Mouse (Mus musculus) limb, embryonic 10.5 days (tissue): Measurements from ENCODE around the gene Spock3. TPM values are rescaled to one million over a fixed set of nuclear protein-coding genes. Genes with fewer than 3 reads are reported as not detected.

Experiments used
- DNase-seq: peaks from one replicate; pipeline ENCODE4 v3.0.0-alpha.2; 2017; ENCODE audit warnings: low spot score
- H3K27ac ChIP-seq: fragments of 300-500 bp; sonication (generic); 2 replicates; pipeline ENCODE4 v1.5.1; 2016; ENCODE audit warnings: mild to moderate bottlenecking
- H3K27me3 ChIP-seq: fragments of 300-500 bp; sonication (generic); 2 replicates; pipeline ENCODE4 v1.6.1; 2016; ENCODE audit warnings: low read depth, mild to moderate bottlenecking; ENCODE audit not compliant: poor library complexity, severe bottlenecking
- H3K36me3 ChIP-seq: fragments of 300-500 bp; sonication (generic); 2 replicates; pipeline ENCODE4 v1.6.1; 2016; ENCODE audit warnings: mild to moderate bottlenecking, moderate library complexity
- H3K4me1 ChIP-seq: fragments of 300-500 bp; sonication (generic); 2 replicates; pipeline ENCODE4 v1.6.1; 2016
- H3K4me3 ChIP-seq: fragments of 300-500 bp; sonication (generic); 2 replicates; pipeline ENCODE4 v1.5.1; 2016; ENCODE audit warnings: mild to moderate bottlenecking, moderate library complexity
- H3K9me3 ChIP-seq: fragments of 300-500 bp; sonication (generic); replicated peaks from 2 replicates; pipeline ENCODE4 v1.6.1; 2016; ENCODE audit warnings: mild to moderate bottlenecking
- WGBS: fragments of 180-500 bp; shearing (Covaris S2); methylation state at CpG from one replicate; pipeline ENCODE4 v1.1.7; 2016; 5-methylcytosine and 5-hydroxymethylcytosine counted together
- polyA plus RNA-seq: library from polyadenylated mRNA; unstranded; fragments of >200 nt; fragmentation: Nextera tagmentation; extraction: Ambion mirVana; gene quantifications from 2 replicates; pipeline ENCODE4 v1.2.1, GENCODE M21; 2016

Gene Spock3
- polyA plus RNA-seq, 1 experiment from 2014 or later, result 5.4 TPM

DNA sequence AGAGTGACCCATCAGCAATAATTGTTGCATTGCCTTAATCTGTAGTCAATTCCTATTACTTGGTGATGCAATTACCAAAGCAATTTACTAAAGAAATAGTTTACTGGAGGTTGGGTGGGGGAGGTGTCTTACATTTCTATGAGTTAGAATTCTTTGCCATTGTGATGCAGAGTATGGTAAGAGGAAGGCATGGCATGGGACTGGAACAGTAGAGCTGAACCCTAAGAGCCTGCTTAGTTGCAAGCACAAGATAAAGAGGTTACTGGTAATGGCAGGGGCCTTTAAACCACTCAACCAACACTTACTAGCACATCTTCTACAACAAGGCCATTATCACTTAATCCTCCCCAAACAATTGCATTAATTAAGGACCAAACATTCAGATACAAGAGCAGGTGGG, 219.1 kb downstream of the Spock3 start:
- Histone ChIP-seq H3K9me3 (no peaks in the 10 kb centered on the region), H3K4me3 (no peak overlapping the region), H3K36me3 (no peaks in the 10 kb centered on the region), H3K27me3 (no peaks in the 10 kb centered on the region), H3K4me1 (no peaks in the 10 kb centered on the region), H3K27ac (no peak overlapping the region)
- DNase-seq, result no peak

DNA sequence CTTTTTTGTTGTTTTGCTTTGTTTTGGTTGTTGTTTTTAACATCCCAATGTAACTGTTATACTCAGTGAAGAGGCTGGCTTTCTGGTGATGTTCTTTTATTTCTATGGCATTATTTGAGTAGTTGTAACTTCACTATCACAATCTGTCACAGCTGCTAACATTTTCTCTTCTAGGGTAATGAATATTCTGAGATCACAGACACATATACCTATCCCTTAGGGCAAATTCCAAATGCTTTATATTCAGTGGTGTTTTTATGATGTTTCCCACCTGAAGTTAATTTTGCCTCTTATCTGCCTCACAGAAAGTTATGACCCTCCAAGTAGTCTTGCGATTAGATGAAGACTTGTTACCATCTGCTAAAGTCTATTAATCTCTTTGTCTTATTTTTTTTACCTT, 230.5 kb downstream of the Spock3 start:
- Histone ChIP-seq H3K36me3 (no peaks in the 10 kb centered on the region), H3K27me3 (no peaks in the 10 kb centered on the region), H3K9me3 (no peaks in the 10 kb centered on the region), H3K4me1 (no peaks in the 10 kb centered on the region), H3K4me3 (no peak overlapping the region), H3K27ac (no peak overlapping the region)
- WGBS, result 72% methylated on average over 1 of the region's 1 CpGs
- DNase-seq, result no peak

DNA sequence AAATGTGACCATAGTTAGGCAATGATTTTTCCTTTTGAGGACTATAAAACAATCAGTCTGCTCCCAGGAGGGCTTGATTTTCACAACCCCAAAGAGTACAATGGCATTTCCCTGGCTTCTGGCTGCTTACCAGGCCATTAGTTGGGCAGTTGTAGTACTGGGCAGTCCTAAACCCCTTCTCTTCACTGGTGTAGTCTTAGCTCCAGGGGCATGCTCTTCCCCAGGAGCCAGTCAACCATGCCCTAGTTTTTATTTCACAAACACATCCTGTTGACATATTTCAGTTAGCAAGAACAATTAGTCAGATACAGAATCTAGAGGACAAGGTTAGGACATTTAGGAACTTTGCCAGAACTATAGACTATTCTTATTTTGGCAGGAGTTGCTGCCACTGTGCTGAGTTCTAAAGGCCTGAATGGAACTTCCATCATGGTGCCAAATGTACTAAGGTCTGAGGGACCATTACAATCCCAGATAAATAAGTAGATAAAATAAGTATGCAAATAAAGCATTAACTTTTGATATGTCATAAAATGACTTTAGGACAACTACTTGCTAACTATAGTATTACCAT, 308.1 kb downstream of the Spock3 start:
- Histone ChIP-seq H3K27ac (no peak overlapping the region), H3K9me3 (no peaks in the 10 kb centered on the region), H3K27me3 (no peaks in the 10 kb centered on the region), H3K36me3 (no peaks in the 10 kb centered on the region), H3K4me1 (no peaks in the 10 kb centered on the region), H3K4me3 (no peak overlapping the region)
- DNase-seq, result no peak

DNA sequence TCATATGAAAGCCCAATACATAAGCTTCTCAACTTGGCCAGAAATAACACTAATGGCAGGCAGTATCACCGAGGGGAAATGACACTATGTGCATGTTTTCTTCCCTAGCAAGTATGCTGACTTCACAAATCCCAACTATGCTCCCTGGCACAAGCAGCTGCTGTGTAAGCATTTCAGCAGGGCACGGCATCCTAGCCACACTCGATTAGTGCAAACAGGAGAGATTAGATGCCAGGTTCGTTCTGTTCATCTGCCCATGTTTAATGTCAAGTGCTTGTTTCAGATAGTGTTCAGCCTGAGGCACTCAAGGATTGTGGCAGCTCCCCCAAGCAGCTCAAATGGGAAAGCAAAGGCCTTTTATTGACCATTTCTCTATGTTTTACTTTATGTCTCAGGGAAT, 311.7 kb downstream of the Spock3 start:
- H3K4me1 ChIP-seq, result no peaks in the 10 kb centered on the region
- no peak overlapping the region for H3K4me3 ChIP-seq
- no peak for DNase-seq
- 88% methylated on average over 4 of the region's 4 CpGs for WGBS
- H3K27me3 ChIP-seq, result no peaks in the 10 kb centered on the region
- H3K36me3 ChIP-seq, result no peaks in the 10 kb centered on the region
- H3K27ac ChIP-seq, result no peak overlapping the region
- no peaks in the 10 kb centered on the region for H3K9me3 ChIP-seq

DNA sequence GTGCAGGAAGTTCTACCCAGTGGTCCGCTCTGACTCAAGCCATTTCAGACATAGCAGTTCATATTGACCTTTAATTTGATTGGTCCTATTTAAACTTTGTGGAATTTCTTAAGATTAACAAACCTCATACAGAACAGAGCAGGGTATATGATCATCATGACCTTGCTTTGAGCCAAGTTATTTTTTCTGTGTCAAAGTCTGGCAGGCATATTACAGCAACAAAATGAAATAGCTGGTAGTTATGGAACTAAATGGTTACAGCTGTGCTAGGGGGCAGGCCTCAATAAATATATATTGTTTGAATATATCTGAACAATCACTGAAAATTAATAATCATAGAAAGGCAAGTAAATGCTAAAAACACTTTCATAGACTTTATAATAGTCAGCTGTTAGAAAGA, 384.6 kb downstream of the Spock3 start:
- H3K4me1 ChIP-seq, result no peaks in the 10 kb centered on the region
- H3K9me3 ChIP-seq, result no peaks in the 10 kb centered on the region
- 94% methylated on average over 1 of the region's 1 CpGs for WGBS
- H3K27ac ChIP-seq, result no peak overlapping the region
- H3K27me3 ChIP-seq, result no peaks in the 10 kb centered on the region
- no peak for DNase-seq
- no peak overlapping the region for H3K4me3 ChIP-seq
- no peaks in the 10 kb centered on the region for H3K36me3 ChIP-seq

DNA sequence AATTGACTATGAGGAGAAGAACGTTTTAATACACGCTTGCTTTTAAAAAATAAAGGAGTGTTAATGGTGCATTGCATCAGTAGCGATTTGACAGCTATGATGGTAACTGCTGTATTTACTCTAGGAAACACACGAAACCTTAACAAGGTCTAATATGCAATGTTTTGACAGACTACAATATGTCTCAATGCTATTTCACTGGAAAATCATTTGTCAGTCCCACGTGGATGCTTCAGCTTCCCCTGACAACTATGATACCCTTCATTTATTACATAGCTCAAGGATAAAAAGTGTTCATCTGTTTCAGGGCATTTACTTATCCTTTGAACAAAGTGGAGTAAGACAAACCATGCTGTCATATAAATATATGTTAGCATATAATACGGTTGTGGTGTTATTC, 417.8 kb downstream of the Spock3 start:
- Histone ChIP-seq H3K27ac (no peak overlapping the region), H3K36me3 (no peaks in the 10 kb centered on the region), H3K4me3 (no peak overlapping the region), H3K27me3 (no peaks in the 10 kb centered on the region), H3K4me1 (no peaks in the 10 kb centered on the region), H3K9me3 (no peaks in the 10 kb centered on the region)
- DNase-seq, result no peak
- 89% methylated on average over 6 of the region's 6 CpGs for WGBS

DNA sequence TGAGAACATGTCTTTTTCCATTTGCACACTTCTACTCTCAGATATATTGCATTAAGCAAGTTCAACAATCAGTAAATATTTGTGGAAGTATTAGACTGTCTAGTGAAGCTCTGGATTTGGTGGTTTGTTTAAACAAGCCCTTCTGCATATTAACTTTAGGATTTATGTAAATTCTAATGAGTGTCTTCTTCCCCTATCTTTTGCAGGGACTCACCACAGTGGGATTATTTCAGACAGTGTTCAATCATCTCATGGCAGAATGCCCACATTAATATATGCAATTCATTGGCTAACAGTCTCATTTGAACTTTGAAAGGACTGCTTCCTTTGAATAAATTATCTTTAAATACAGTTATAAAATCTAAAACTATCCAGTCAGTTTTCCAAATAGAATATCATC, 446.9 kb downstream of the Spock3 start:
- no peaks in the 10 kb centered on the region for H3K36me3 ChIP-seq
- no peaks in the 10 kb centered on the region for H3K4me1 ChIP-seq
- no peak overlapping the region for H3K27ac ChIP-seq
- no peaks in the 10 kb centered on the region for H3K9me3 ChIP-seq
- no peaks in the 10 kb centered on the region for H3K27me3 ChIP-seq
- no peak for DNase-seq
- H3K4me3 ChIP-seq, result no peak overlapping the region
